Mouse (Mus musculus) C2C12 (cell line): ENCODE measurements around the gene Tmed2.
"Not testable (repeated sequence)": the region's sequence is repeated elsewhere in the genome, so short reads cannot be mapped to it uniquely, and the experiment has no call there.

Experiments used
- CEBPB ChIP-seq: IDR thresholded peaks from one replicate; pipeline ENCODE4 v1.6.1; 2011; ENCODE audit warnings: low read depth, mild to moderate bottlenecking, control low read depth, moderate library complexity
- CTCF ChIP-seq: IDR thresholded peaks from one replicate; pipeline ENCODE4 v1.5.1; 2011; ENCODE audit not compliant: control insufficient read depth, insufficient read depth, insufficient read length
- MAX ChIP-seq: IDR thresholded peaks from one replicate; pipeline ENCODE4 v1.6.1; 2011; ENCODE audit warnings: mild to moderate bottlenecking, control low read depth
- MYOD1 ChIP-seq: IDR thresholded peaks from one replicate; pipeline ENCODE4 v1.6.1; 2011; ENCODE audit warnings: low read depth; ENCODE audit not compliant: control insufficient read depth, insufficient read length
- USF1 ChIP-seq: IDR thresholded peaks from one replicate; pipeline ENCODE4 v1.6.1; 2011; ENCODE audit warnings: low read depth, mild to moderate bottlenecking, control low read depth, moderate library complexity

DNA sequence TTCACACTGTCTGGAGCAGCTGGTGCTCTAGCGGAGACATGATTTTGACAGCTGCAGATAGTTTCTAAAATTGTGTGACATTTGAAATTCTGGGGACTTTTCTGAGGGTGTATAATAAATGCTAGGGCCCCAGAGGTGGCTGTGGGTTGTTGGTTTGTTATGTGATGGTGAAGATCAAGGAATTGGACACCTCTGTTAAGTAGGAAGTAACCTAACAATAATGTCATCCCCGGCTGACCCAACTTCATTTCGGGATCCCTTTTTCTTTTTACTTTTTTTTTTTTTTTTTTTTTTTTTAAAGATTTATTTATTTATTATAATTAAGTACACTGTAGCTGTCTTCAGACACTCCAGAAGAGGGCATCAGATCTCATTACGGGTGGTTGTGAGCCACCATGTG is 10.2 kb downstream of the Tmed2 start:
- TF ChIP-seq CTCF, MAX, CEBPB, MYOD1, USF1: not testable (repeated sequence)
